Mouse (Mus musculus) spleen, postnatal 4 days (tissue): ENCODE results near the gene Ercc1.

Experiments
- DNase-seq, 2 experiments: peaks; one replicate each; pipeline ENCODE4 v3.0.0; 2022; ENCODE audit warnings: low spot score in 2 of 2

Ercc1 gene

GRCm38 (mm10) chr7:19365376-19365775 lies 20.8 kb downstream of the Ercc1 start:
- DNase-seq, result no peak

GRCm38 (mm10) chr7:19368380-19368779 lies 23.8 kb downstream of the Ercc1 start:
- no peak for DNase-seq

- peak; percentile 54 to 86 for DNase-seq
Measured at GRCm38 (mm10) chr7:19369823-19370425, 25.3 kb downstream of the Ercc1 start.

GRCm38 (mm10) chr7:19373367-19373766 lies 28.8 kb downstream of the Ercc1 start:
- no peak for DNase-seq

- DNase-seq, result no peak
Measured at GRCm38 (mm10) chr7:19375368-19375767, 30.8 kb downstream of the Ercc1 start.

GRCm38 (mm10) chr7:19376019-19376418 lies 31.4 kb downstream of the Ercc1 start:
- DNase-seq, result no peak

- no peak for DNase-seq
Measured at GRCm38 (mm10) chr7:19378049-19378448, 33.5 kb downstream of the Ercc1 start.

GRCm38 (mm10) chr7:19381377-19382165 lies 37.0 kb downstream of the Ercc1 start, which contains the start of gene Ercc2:
TSS of gene Ercc2 (plus strand) at chr7:19382010.
- peak; percentile 99 for DNase-seq

- peak in 1 of 2 experiments; percentile 44 for DNase-seq
Measured at GRCm38 (mm10) chr7:19382166-19382541, 37.6 kb downstream of the Ercc1 start.

- DNase-seq, result no peak
Measured at GRCm38 (mm10) chr7:19383708-19384107, 39.1 kb downstream of the Ercc1 start.

- DNase-seq, result no peak
Measured at GRCm38 (mm10) chr7:19388699-19389413, 44.3 kb downstream of the Ercc1 start.

- no peak for DNase-seq
Measured at GRCm38 (mm10) chr7:19394484-19394883, 49.9 kb downstream of the Ercc1 start.

GRCm38 (mm10) chr7:19399496-19400280 lies 55.1 kb downstream of the Ercc1 start:
- no peak for DNase-seq

- DNase-seq, result no peak
Measured at GRCm38 (mm10) chr7:19400946-19401345, 56.4 kb downstream of the Ercc1 start.

- no peak for DNase-seq
Measured at GRCm38 (mm10) chr7:19402535-19403112, 58.0 kb downstream of the Ercc1 start.

- peak; percentile 68 to 80 for DNase-seq
Measured at GRCm38 (mm10) chr7:19403731-19404296, 59.2 kb downstream of the Ercc1 start, which contains the start of gene Klc3. TSS of gene Klc3 (minus strand) at chr7:19404104.

GRCm38 (mm10) chr7:19404476-19404875 lies 59.9 kb downstream of the Ercc1 start, which contains the start of gene Ckm:
TSS of gene Ckm (plus strand) at chr7:19404776.
- no peak for DNase-seq

- peak; percentile 80 to 95 for DNase-seq
Measured at GRCm38 (mm10) chr7:19405417-19405816, 60.8 kb downstream of the Ercc1 start.
